Mouse (Mus musculus) urinary bladder, adult 18-20 months (tissue): Measurements from ENCODE around the gene Scfd2.

Source experiments
- DNase-seq, 2 experiments: peaks; one replicate each; pipeline ENCODE4 v3.0.0; 2022; ENCODE audit warnings: low spot score in 2 of 2, mixed read lengths in 2 of 2

The Scfd2 gene

GRCm38 (mm10) chr5:74278428-74278827 lies 253.1 kb downstream of the Scfd2 start:
- DNase-seq: no peak

GRCm38 (mm10) chr5:74277712-74278111 lies 253.8 kb downstream of the Scfd2 start:
- peak; percentile 73 to 76 for DNase-seq

- no peak for DNase-seq
Observed at GRCm38 (mm10) chr5:74277216-74277615, 254.3 kb downstream of the Scfd2 start.

GRCm38 (mm10) chr5:74273313-74273712 lies 258.2 kb downstream of the Scfd2 start:
- DNase-seq: no peak

GRCm38 (mm10) chr5:74267736-74268369 lies 263.7 kb downstream of the Scfd2 start:
- DNase-seq: no peak

- DNase-seq: no peak
Observed at GRCm38 (mm10) chr5:74267196-74267595, 264.4 kb downstream of the Scfd2 start.

- DNase-seq: no peak
Observed at GRCm38 (mm10) chr5:74266476-74266819, 265.1 kb downstream of the Scfd2 start.

- DNase-seq: no peak
Observed at GRCm38 (mm10) chr5:74265601-74266475, 265.7 kb downstream of the Scfd2 start.

GRCm38 (mm10) chr5:74265151-74265550 lies 266.4 kb downstream of the Scfd2 start:
- DNase-seq: no peak

GRCm38 (mm10) chr5:74264541-74264940 lies 267.0 kb downstream of the Scfd2 start:
- no peak for DNase-seq

- DNase-seq: no peak
Observed at GRCm38 (mm10) chr5:74261016-74261415, 270.5 kb downstream of the Scfd2 start.

- DNase-seq: no peak
Observed at GRCm38 (mm10) chr5:74260378-74260809, 271.2 kb downstream of the Scfd2 start.

GRCm38 (mm10) chr5:74256705-74257104 lies 274.9 kb downstream of the Scfd2 start:
- no peak for DNase-seq

- DNase-seq: no peak
Observed at GRCm38 (mm10) chr5:74254996-74255395, 276.6 kb downstream of the Scfd2 start.

GRCm38 (mm10) chr5:74253724-74254328 lies 277.7 kb downstream of the Scfd2 start:
- DNase-seq: no peak

GRCm38 (mm10) chr5:74252672-74253286 lies 278.8 kb downstream of the Scfd2 start:
- DNase-seq: no peak

- DNase-seq: no peak
Observed at GRCm38 (mm10) chr5:74250947-74251346, 280.6 kb downstream of the Scfd2 start.

GRCm38 (mm10) chr5:74250308-74250707 lies 281.3 kb downstream of the Scfd2 start:
- no peak for DNase-seq

GRCm38 (mm10) chr5:74249794-74250193 lies 281.8 kb downstream of the Scfd2 start:
- DNase-seq: no peak

GRCm38 (mm10) chr5:74246971-74247370 lies 284.6 kb downstream of the Scfd2 start:
- no peak for DNase-seq

- DNase-seq: no peak
Observed at GRCm38 (mm10) chr5:74246453-74246852, 285.1 kb downstream of the Scfd2 start.

- no peak for DNase-seq
Observed at GRCm38 (mm10) chr5:74245641-74246145, 285.9 kb downstream of the Scfd2 start.
